Mouse (Mus musculus) kidney, adult 18-20 months (tissue): ENCODE measurements around the gene Scml4.

ENCODE experiments used
- DNase-seq: peaks from one replicate; pipeline ENCODE4 v3.0.0; 2021

The Scml4 gene

GRCm38 (mm10) chr10:42908562-42908961 is 48.4 kb downstream of the Scml4 start:
- DNase-seq: no peak

GRCm38 (mm10) chr10:42910567-42910966 is 50.4 kb downstream of the Scml4 start:
- no peak for DNase-seq

GRCm38 (mm10) chr10:42912056-42912455 is 51.9 kb downstream of the Scml4 start:
- DNase-seq: no peak

- DNase-seq: no peak
Measured at GRCm38 (mm10) chr10:42913196-42913595, 53.0 kb downstream of the Scml4 start.

- DNase-seq: no peak
Measured at GRCm38 (mm10) chr10:42914146-42914545, 54.0 kb downstream of the Scml4 start.

GRCm38 (mm10) chr10:42917355-42917754 is 57.2 kb downstream of the Scml4 start:
- no peak for DNase-seq

- DNase-seq: no peak
Measured at GRCm38 (mm10) chr10:42919786-42920185, 59.6 kb downstream of the Scml4 start.

GRCm38 (mm10) chr10:42925103-42925866 is 65.1 kb downstream of the Scml4 start:
- DNase-seq: no peak

GRCm38 (mm10) chr10:42930121-42930650 is 70.0 kb downstream of the Scml4 start:
- no peak for DNase-seq

- DNase-seq: no peak
Measured at GRCm38 (mm10) chr10:42932862-42933480, 72.8 kb downstream of the Scml4 start.

- no peak for DNase-seq
Measured at GRCm38 (mm10) chr10:42934672-42935071, 74.5 kb downstream of the Scml4 start.

- no peak for DNase-seq
Measured at GRCm38 (mm10) chr10:42936205-42936604, 76.0 kb downstream of the Scml4 start.

GRCm38 (mm10) chr10:42938361-42938760 is 78.2 kb downstream of the Scml4 start:
- DNase-seq: no peak

GRCm38 (mm10) chr10:42939691-42940090 is 79.5 kb downstream of the Scml4 start:
- no peak for DNase-seq

GRCm38 (mm10) chr10:42940193-42941050 is 80.3 kb downstream of the Scml4 start:
- no peak for DNase-seq

- no peak for DNase-seq
Measured at GRCm38 (mm10) chr10:42941278-42941677, 81.1 kb downstream of the Scml4 start.

GRCm38 (mm10) chr10:42941697-42942221 is 81.6 kb downstream of the Scml4 start:
- DNase-seq: peak; percentile 45

- DNase-seq: no peak
Measured at GRCm38 (mm10) chr10:42942300-42942699, 82.1 kb downstream of the Scml4 start.

GRCm38 (mm10) chr10:42945316-42945715 is 85.1 kb downstream of the Scml4 start:
- no peak for DNase-seq

- no peak for DNase-seq
Measured at GRCm38 (mm10) chr10:42947336-42947735, 87.2 kb downstream of the Scml4 start.

GRCm38 (mm10) chr10:42950252-42950751 is 90.1 kb downstream of the Scml4 start:
- no peak for DNase-seq
